Comparison of ENCODE assay signal across 19 mouse cellular contexts in genomic region chr2:30893946-30894345, GRCm38 (mm10). TPM values are rescaled to one million over a fixed set of nuclear protein-coding genes. Genes with fewer than 3 reads are reported as not detected.
"Had no signal": no experiment of that assay in that cellular context is flagged by ENCODE, and none has a peak within 500 bp of the region (broad histone marks: within the 10 kb centered on the region; RNA-seq: fewer than 3 reads in every experiment).

No protein-coding gene starts in this region.

- H3K27ac ChIP-seq: lung, embryonic 15.5 days; macrophage; midbrain, embryonic 13.5 days; midbrain, embryonic 15.5 days; neural tube, embryonic 12.5 days; stomach, embryonic 15.5 days; stomach, postnatal 0 days had no signal

- H3K27me3 ChIP-seq: lung, embryonic 15.5 days; midbrain, embryonic 13.5 days; midbrain, embryonic 15.5 days; neural tube, embryonic 12.5 days; stomach, embryonic 15.5 days had no signal

- H3K4me2 ChIP-seq: lung, embryonic 15.5 days; midbrain, embryonic 11.5 days; midbrain, embryonic 13.5 days; midbrain, embryonic 15.5 days; neural tube, embryonic 12.5 days; stomach, embryonic 15.5 days had no signal

- H3K4me3 ChIP-seq: lung, embryonic 15.5 days; megakaryocyte, embryonic 14.5 days; midbrain, embryonic 13.5 days; midbrain, embryonic 15.5 days; neural tube, embryonic 12.5 days; stomach, embryonic 15.5 days had no signal

- DNase-seq: lung, adult 2 months; lung, postnatal 14 days; right cerebral cortex, postnatal 14 days; thymus, adult 18-20 months; thymus, postnatal 14 days; thymus, postnatal 36 days had no signal

- H3K9ac ChIP-seq: lung, embryonic 15.5 days; midbrain, embryonic 13.5 days; midbrain, embryonic 15.5 days; neural tube, embryonic 12.5 days; stomach, embryonic 15.5 days had no signal

- H3K36me3 ChIP-seq: lung, embryonic 15.5 days; midbrain, embryonic 13.5 days; midbrain, embryonic 15.5 days; neural tube, embryonic 12.5 days; stomach, embryonic 15.5 days had no signal

- H3K9me3 ChIP-seq: lung, embryonic 15.5 days; megakaryocyte, embryonic 14.5 days; midbrain, embryonic 13.5 days; midbrain, embryonic 15.5 days; neural tube, embryonic 12.5 days; stomach, embryonic 15.5 days had no signal

- ATAC-seq: lung, postnatal 0 days; midbrain, embryonic 13.5 days; midbrain, embryonic 15.5 days had no signal

- H3K4me1 ChIP-seq: midbrain, embryonic 13.5 days; midbrain, embryonic 15.5 days had no signal

RNA-seq across cellular contexts. Expression of gene Ptges, which starts 35.7 kb away (rescaled TPM):
- total RNA-seq: neutrophil, adult 5-6 weeks had no signal

RNA-seq across cellular contexts. Expression of gene Prrx2, which starts 59.2 kb away (rescaled TPM):
- total RNA-seq: megakaryocyte progenitor cell, adult 5-6 weeks; monocyte, adult 5-6 weeks; neutrophil, adult 5-6 weeks had no signal
- polyA plus RNA-seq: macrophage had no signal
